Mouse (Mus musculus): ENCODE data around the gene Srebf1. TPM values are rescaled to one million over a fixed set of nuclear protein-coding genes. Genes with fewer than 3 reads are reported as not detected.

Srebf1 gene
- polyA plus RNA-seq, 1 experiment from 2014 or later, result 36.1 TPM

GRCm38 (mm10) chr11:60158271-60158670, 64.1 kb downstream of the Srebf1 start:
- Histone ChIP-seq H3K4me1 (ENCODE audit: control insufficient read depth, insufficient read depth, low read length) (peaks cover 35% of the 10 kb centered on the region), H3K9me3 (replicated peaks; ENCODE audit: control insufficient read depth, low read length) (no peaks in the 10 kb centered on the region), H3K27ac (ENCODE audit: low read length) (no peak overlapping the region), H3K36me3 (ENCODE audit: control insufficient read depth, insufficient read depth) (0 out of 2 replicates have a peak, but pooled peaks cover 8% of the 10 kb centered on the region), H3K4me3 (ENCODE audit: low read length) (no peak overlapping the region), H3K27me3 (ENCODE audit: control insufficient read depth, insufficient read depth, low read length) (no peaks in the 10 kb centered on the region), H3K4me2 (ENCODE audit: low read depth, low read length) (no peak overlapping the region), H3K9ac (ENCODE audit: low read length) (no peak overlapping the region)
- WGBS, result 87% methylated on average over 4 of the region's 4 CpGs
- ATAC-seq (replicated peaks; ENCODE audit: extremely low read depth, insufficient read depth, low FRiP score), result no peak

- no peak overlapping the region for H3K4me3 ChIP-seq (ENCODE audit: low read length)
- peaks cover 10% of the 10 kb centered on the region for H3K4me1 ChIP-seq (ENCODE audit: control insufficient read depth, insufficient read depth, low read length)
- H3K27ac ChIP-seq (ENCODE audit: low read length), result no peak overlapping the region
- no peaks in the 10 kb centered on the region for H3K9me3 ChIP-seq (replicated peaks; ENCODE audit: control insufficient read depth, low read length)
- H3K9ac ChIP-seq (ENCODE audit: low read length), result no peak overlapping the region
- 0 out of 2 replicates have a peak, but pooled peaks cover 7% of the 10 kb centered on the region for H3K36me3 ChIP-seq (ENCODE audit: control insufficient read depth, insufficient read depth)
- WGBS, result 90% methylated on average over 5 of the region's 5 CpGs
- ATAC-seq (replicated peaks; ENCODE audit: extremely low read depth, insufficient read depth, low FRiP score), result no peak
- no peaks in the 10 kb centered on the region for H3K27me3 ChIP-seq (ENCODE audit: control insufficient read depth, insufficient read depth, low read length)
- no peak overlapping the region for H3K4me2 ChIP-seq (ENCODE audit: low read depth, low read length)
Measured at GRCm38 (mm10) chr11:60155690-60156089, 66.7 kb downstream of the Srebf1 start.

DNA sequence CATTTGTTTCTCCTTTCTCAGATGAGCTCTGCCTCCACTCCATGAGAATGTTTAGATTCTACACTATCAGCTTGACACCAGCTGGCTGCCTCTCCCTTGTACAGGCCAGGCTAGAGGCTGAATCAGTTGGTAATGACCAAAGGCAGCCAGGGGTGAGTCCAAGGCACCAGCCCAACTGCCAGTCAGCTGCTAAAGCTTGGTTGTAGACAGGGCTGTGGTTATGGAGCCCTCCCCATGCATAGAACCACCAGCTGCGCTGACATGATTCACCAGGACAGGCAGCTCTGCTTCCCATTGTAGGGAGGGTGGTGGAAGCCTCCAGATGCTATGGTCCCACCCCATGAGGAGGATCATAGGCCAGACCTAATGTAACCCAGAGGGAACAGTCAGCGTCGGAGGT, 68.4 kb downstream of the Srebf1 start:
- 0 out of 2 replicates have a peak, but pooled peaks cover 3% of the 10 kb centered on the region for H3K36me3 ChIP-seq (ENCODE audit: control insufficient read depth, insufficient read depth)
- WGBS, result 89% methylated on average over 3 of the region's 3 CpGs

DNA sequence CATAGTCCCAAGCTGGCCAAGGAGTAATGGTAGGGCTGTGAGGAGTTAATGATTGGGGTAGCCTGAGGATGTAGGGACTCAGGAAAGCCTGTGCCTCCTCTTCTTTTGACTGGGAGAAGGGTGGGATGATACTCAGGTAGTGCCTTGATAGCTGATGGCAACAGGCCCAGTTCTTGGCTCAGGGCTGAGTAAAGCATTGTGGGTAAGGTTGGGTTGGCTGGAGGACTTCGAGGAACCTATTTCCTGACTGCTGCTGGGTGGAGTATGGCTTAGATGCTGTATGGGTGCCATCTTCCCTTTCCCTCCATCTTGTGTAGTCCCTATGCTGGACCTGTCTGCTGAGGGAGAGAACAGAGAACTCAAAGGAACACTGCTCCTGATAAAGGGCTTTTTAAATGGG, 70.0 kb downstream of the Srebf1 start:
- Histone ChIP-seq H3K4me2 (ENCODE audit: low read depth, low read length) (no peak overlapping the region), H3K27me3 (ENCODE audit: control insufficient read depth, insufficient read depth, low read length) (no peaks in the 10 kb centered on the region), H3K36me3 (ENCODE audit: control insufficient read depth, insufficient read depth) (0 out of 2 replicates have a peak, but pooled peaks cover 3% of the 10 kb centered on the region), H3K27ac (ENCODE audit: low read length) (no peak overlapping the region), H3K9ac (ENCODE audit: low read length) (no peak overlapping the region), H3K4me3 (ENCODE audit: low read length) (no peak overlapping the region), H3K4me1 (ENCODE audit: control insufficient read depth, insufficient read depth, low read length) (peaks cover 22% of the 10 kb centered on the region), H3K9me3 (replicated peaks; ENCODE audit: control insufficient read depth, low read length) (no peaks in the 10 kb centered on the region)
- WGBS, result 38% methylated on average over 1 of the region's 1 CpGs
- no peak for ATAC-seq (replicated peaks; ENCODE audit: extremely low read depth, insufficient read depth, low FRiP score)

More for the DNA sequence above, 68.4 kb downstream of the Srebf1 start:
- no peak overlapping the region for H3K9ac ChIP-seq (ENCODE audit: low read length)
- no peak for ATAC-seq (replicated peaks; ENCODE audit: extremely low read depth, insufficient read depth, low FRiP score)
- no peak overlapping the region for H3K27ac ChIP-seq (ENCODE audit: low read length)
- H3K4me2 ChIP-seq (ENCODE audit: low read depth, low read length), result no peak overlapping the region
- H3K9me3 ChIP-seq (replicated peaks; ENCODE audit: control insufficient read depth, low read length), result no peaks in the 10 kb centered on the region
- H3K4me3 ChIP-seq (ENCODE audit: low read length), result no peak overlapping the region
- no peaks in the 10 kb centered on the region for H3K27me3 ChIP-seq (ENCODE audit: control insufficient read depth, insufficient read depth, low read length)
- H3K4me1 ChIP-seq (ENCODE audit: control insufficient read depth, insufficient read depth, low read length), result peaks cover 9% of the 10 kb centered on the region

DNA sequence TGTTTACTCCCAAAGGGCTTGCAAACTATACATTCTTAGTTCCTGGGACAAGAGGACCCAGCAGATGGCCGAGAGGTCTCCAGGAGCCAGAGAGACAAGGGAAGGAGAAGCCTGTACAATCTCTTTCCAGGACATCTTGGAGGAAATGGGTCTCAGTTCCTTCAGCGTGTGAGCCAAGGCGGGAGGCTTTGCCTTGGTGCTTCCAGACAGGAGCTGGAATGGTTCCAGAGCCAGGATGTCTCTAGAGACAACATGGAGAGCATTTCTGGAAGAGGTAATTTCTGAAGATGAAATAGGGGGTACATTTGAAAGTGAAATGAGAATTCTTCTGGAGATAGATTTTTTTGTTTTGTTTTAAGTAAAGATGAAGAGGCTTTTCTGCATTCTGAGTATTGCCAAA, 71.7 kb downstream of the Srebf1 start:
- Histone ChIP-seq H3K27me3 (ENCODE audit: control insufficient read depth, insufficient read depth, low read length) (no peaks in the 10 kb centered on the region), H3K4me2 (ENCODE audit: low read depth, low read length) (no peak overlapping the region), H3K4me3 (ENCODE audit: low read length) (no peak overlapping the region), H3K9me3 (replicated peaks; ENCODE audit: control insufficient read depth, low read length) (no peaks in the 10 kb centered on the region), H3K4me1 (ENCODE audit: control insufficient read depth, insufficient read depth, low read length) (peaks cover 39% of the 10 kb centered on the region), H3K9ac (ENCODE audit: low read length) (no peak overlapping the region), H3K36me3 (ENCODE audit: control insufficient read depth, insufficient read depth) (no peaks in the 10 kb centered on the region), H3K27ac (ENCODE audit: low read length) (no peak overlapping the region)
- ATAC-seq (replicated peaks; ENCODE audit: extremely low read depth, insufficient read depth, low FRiP score), result no peak
- 71% methylated on average over 3 of the region's 3 CpGs for WGBS

Small RNA genes within 50 kb of the gene (microRNA-seq; reads per million reads assigned to microRNA genes)
- gene Mir6921 (0.59 reads per million), gene Mir6922 (not detected)

Other genes with a start within 250 kb of the Srebf1 start
- gene Pemt, start 176.1 kb downstream of the Srebf1 start, polyA plus RNA-seq (2015; fragmentation: Nextera tagmentation; extraction: Ambion mirVana), result 8.2 and 8.6 TPM in 2 replicates
- 15.7 TPM in 2 replicates for gene Rai1, start 117.6 kb downstream of the Srebf1 start, polyA plus RNA-seq (2015; fragmentation: Nextera tagmentation; extraction: Ambion mirVana)
- 40.0 and 41.0 TPM in 2 replicates for gene Tom1l2, start 130.3 kb upstream of the Srebf1 start, polyA plus RNA-seq (2015; fragmentation: Nextera tagmentation; extraction: Ambion mirVana)
- gene Drc3, start 130.7 kb upstream of the Srebf1 start, polyA plus RNA-seq (2015; fragmentation: Nextera tagmentation; extraction: Ambion mirVana), result 2.5 and 3.6 TPM in 2 replicates
- gene Gid4, start 194.6 kb upstream of the Srebf1 start, polyA plus RNA-seq (2015; fragmentation: Nextera tagmentation; extraction: Ambion mirVana), result 20.2 and 21.2 TPM in 2 replicates
- 58.2 and 59.4 TPM in 2 replicates for gene Atpaf2, start 195.9 kb upstream of the Srebf1 start, polyA plus RNA-seq (2015; fragmentation: Nextera tagmentation; extraction: Ambion mirVana)
- 65.7 and 65.8 TPM in 2 replicates for gene Drg2, start 232.0 kb upstream of the Srebf1 start, polyA plus RNA-seq (2015; fragmentation: Nextera tagmentation; extraction: Ambion mirVana)
- gene Myo15, start 246.8 kb upstream of the Srebf1 start, polyA plus RNA-seq (2015; fragmentation: Nextera tagmentation; extraction: Ambion mirVana), result 0.04 and 0.13 TPM in 2 replicates